Mouse (Mus musculus) lung, adult 2 months (tissue): ENCODE measurements at regions not wholly inside any gene's neighbourhood (a gene's known extent, or its start where the extent isn't known, plus 50 kb on each side); places are given as distances from the start of the nearest gene placed in this dataset.

Source experiments
- CTCF ChIP-seq: fragments of 200-500 bp; IDR thresholded peaks from 2 replicates; pipeline ENCODE4 v1.5.1; 2011; ENCODE audit warnings: mild to moderate bottlenecking, low read length, control low read depth; ENCODE audit not compliant: insufficient read depth
- POLR2A ChIP-seq: fragments of 200-500 bp; IDR thresholded peaks from 2 replicates; pipeline ENCODE4 v1.6.1; 2011; ENCODE audit warnings: low read depth, mild to moderate bottlenecking, control low read depth, low read length, borderline replicate concordance; ENCODE audit errors: extremely low read depth

DNA sequence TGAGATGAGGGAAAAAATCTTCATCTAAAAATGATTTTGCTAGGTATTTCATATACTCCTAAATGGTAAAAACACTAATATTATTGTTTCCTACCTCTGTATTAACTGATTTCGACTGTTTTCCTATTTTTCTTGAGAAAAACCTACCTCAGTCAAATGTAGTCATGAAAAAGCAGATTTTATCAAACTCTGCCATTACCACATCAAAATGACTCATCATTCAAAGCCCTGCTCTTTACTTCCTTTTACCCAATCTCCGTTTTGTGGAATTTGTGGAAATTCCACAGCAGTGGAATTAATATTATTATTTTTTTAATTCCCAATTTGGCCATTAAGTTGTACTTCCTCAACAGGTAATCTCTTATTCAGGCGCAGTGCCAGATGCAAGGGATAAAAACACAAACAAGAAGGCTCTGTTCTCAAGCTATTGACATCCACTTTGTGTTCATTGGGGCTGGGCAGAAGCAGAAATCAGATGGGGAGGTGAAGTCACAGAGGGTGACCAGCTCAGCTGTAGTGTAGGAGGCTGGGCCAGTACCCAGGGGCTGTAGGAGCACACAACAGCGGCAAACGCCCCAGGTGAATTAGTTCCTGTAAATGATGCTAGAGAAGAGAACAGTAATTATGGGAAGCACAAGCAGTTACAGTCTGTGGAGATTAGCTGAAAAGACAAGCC lies 138.2 kb upstream of the Mocs2 start:
- TF ChIP-seq CTCF: no peak
- no peak for TF ChIP-seq POLR2A
